Mouse (Mus musculus): ENCODE data around the gene Mcoln3. TPM values are rescaled to one million over a fixed set of nuclear protein-coding genes. Genes with fewer than 3 reads are reported as not detected.

Gene Mcoln3
- polyA plus RNA-seq, 1 experiment from 2014 or later: 0.66 TPM

- Histone ChIP-seq H3K4me2 (no peak overlapping the region), H3K27me3 (no peaks in the 10 kb centered on the region), H3K27ac (no peak overlapping the region), H3K4me3 (no peak overlapping the region), H3K9ac (no peak overlapping the region), H3K9me3 (no peaks in the 10 kb centered on the region; the same call in 1 of the 2 replicates), H3K4me1 (replicated peaks) (no peaks in the 10 kb centered on the region), H3K36me3 (no peaks in the 10 kb centered on the region)
- 96% methylated on average over 7 of the region's 7 CpGs for WGBS
- no peak for ATAC-seq (ENCODE audit: low FRiP score)
Measured at GRCm38 (mm10) chr3:146140276-146140675, 23.0 kb downstream of the Mcoln3 start.

GRCm38 (mm10) chr3:146142523-146142922 is 25.3 kb downstream of the Mcoln3 start:
- 75% methylated on average over 7 of the region's 7 CpGs for WGBS
- H3K9me3 ChIP-seq: peaks cover 5% of the 10 kb centered on the region; the same call in 1 of the 2 replicates
- H3K36me3 ChIP-seq: no peaks in the 10 kb centered on the region
- no peak overlapping the region for H3K4me2 ChIP-seq
- no peak for ATAC-seq (ENCODE audit: low FRiP score)
- no peak overlapping the region for H3K9ac ChIP-seq
- H3K27me3 ChIP-seq: 0 out of 2 replicates have a peak, but pooled peaks cover 12% of the 10 kb centered on the region
- H3K4me1 ChIP-seq (replicated peaks): no peaks in the 10 kb centered on the region
- no peak overlapping the region for H3K4me3 ChIP-seq
- no peak overlapping the region for H3K27ac ChIP-seq

GRCm38 (mm10) chr3:146145501-146145900 is 28.3 kb downstream of the Mcoln3 start:
- H3K4me2 ChIP-seq: no peak overlapping the region
- peaks cover 5% of the 10 kb centered on the region; the same call in 1 of the 2 replicates for H3K9me3 ChIP-seq
- peaks cover 29% of the 10 kb centered on the region for H3K27me3 ChIP-seq
- H3K4me1 ChIP-seq (replicated peaks): peaks cover 9% of the 10 kb centered on the region
- ATAC-seq (ENCODE audit: low FRiP score): no peak
- 60% methylated on average over 5 of the region's 5 CpGs for WGBS
- H3K9ac ChIP-seq: no peak overlapping the region
- no peak overlapping the region for H3K4me3 ChIP-seq
- H3K27ac ChIP-seq: no peak overlapping the region
- H3K36me3 ChIP-seq: no peaks in the 10 kb centered on the region

- no peak overlapping the region for H3K4me2 ChIP-seq
- 77% methylated on average over 5 of the region's 5 CpGs for WGBS
- no peak overlapping the region for H3K4me3 ChIP-seq
- no peak for ATAC-seq (ENCODE audit: low FRiP score)
- H3K4me1 ChIP-seq (replicated peaks): peaks cover 11% of the 10 kb centered on the region
- no peaks in the 10 kb centered on the region for H3K36me3 ChIP-seq
- no peak overlapping the region for H3K27ac ChIP-seq
- peaks cover 35% of the 10 kb centered on the region for H3K27me3 ChIP-seq
- H3K9ac ChIP-seq: no peak overlapping the region
- H3K9me3 ChIP-seq: peaks cover 5% of the 10 kb centered on the region; the same call in 1 of the 2 replicates
Measured at GRCm38 (mm10) chr3:146146131-146146530, 28.9 kb downstream of the Mcoln3 start.

- Histone ChIP-seq H3K9me3 (peaks cover 5% of the 10 kb centered on the region; the same call in 1 of the 2 replicates), H3K27ac (no peak within 1 kb of the TSS), H3K4me3 (peak within 1 kb of the TSS; percentile 38), H3K4me2 (peak within 1 kb of the TSS; percentile 64), H3K4me1 (replicated peaks) (peaks cover 18% of the 10 kb centered on the region), H3K27me3 (peaks cover 54% of the 10 kb centered on the region), H3K9ac (peak within 1 kb of the TSS; percentile 60), H3K36me3 (no peaks in the 10 kb centered on the region)
- WGBS: 16% methylated on average over 30 of the region's 34 CpGs
- peak; percentile 52 for ATAC-seq (ENCODE audit: low FRiP score)
Measured at GRCm38 (mm10) chr3:146149156-146150057, 32.2 kb downstream of the Mcoln3 start, which contains the start of gene Mcoln2. Mcoln2 (plus strand) TSS chr3:146149833.

- H3K36me3 ChIP-seq: no peaks in the 10 kb centered on the region
- H3K4me3 ChIP-seq: peak overlapping the region; percentile 38
- peak overlapping the region; percentile 60 for H3K9ac ChIP-seq
- H3K4me1 ChIP-seq (replicated peaks): peaks cover 18% of the 10 kb centered on the region
- H3K27ac ChIP-seq: no peak overlapping the region
- peak overlapping the region; percentile 64 for H3K4me2 ChIP-seq
- peaks cover 5% of the 10 kb centered on the region; the same call in 1 of the 2 replicates for H3K9me3 ChIP-seq
- H3K27me3 ChIP-seq: peaks cover 54% of the 10 kb centered on the region
- 1% methylated on average over 26 of the region's 26 CpGs for WGBS
- peak; percentile 39 for ATAC-seq (ENCODE audit: low FRiP score)
Measured at GRCm38 (mm10) chr3:146150058-146150400, 32.8 kb downstream of the Mcoln3 start.

- ATAC-seq (ENCODE audit: low FRiP score): no peak
- peaks cover 18% of the 10 kb centered on the region for H3K4me1 ChIP-seq (replicated peaks)
- H3K9me3 ChIP-seq: peaks cover 2% of the 10 kb centered on the region; the same call in 1 of the 2 replicates
- no peaks in the 10 kb centered on the region for H3K36me3 ChIP-seq
- no peak overlapping the region for H3K27ac ChIP-seq
- 30% methylated on average over 11 of the region's 11 CpGs for WGBS
- peaks cover 53% of the 10 kb centered on the region for H3K27me3 ChIP-seq
- H3K9ac ChIP-seq: no peak overlapping the region
- peak overlapping the region; percentile 38 for H3K4me3 ChIP-seq
- H3K4me2 ChIP-seq: peak overlapping the region; percentile 64; the same call in 1 of the 2 replicates
Measured at GRCm38 (mm10) chr3:146150560-146150959, 33.3 kb downstream of the Mcoln3 start.

- H3K36me3 ChIP-seq: no peaks in the 10 kb centered on the region
- peaks cover 51% of the 10 kb centered on the region for H3K27me3 ChIP-seq
- H3K4me1 ChIP-seq (replicated peaks): peaks cover 18% of the 10 kb centered on the region
- H3K9ac ChIP-seq: no peak overlapping the region
- no peak overlapping the region for H3K4me3 ChIP-seq
- 94% methylated on average over 10 of the region's 10 CpGs for WGBS
- ATAC-seq (ENCODE audit: low FRiP score): no peak
- no peaks in the 10 kb centered on the region for H3K9me3 ChIP-seq
- no peak overlapping the region for H3K4me2 ChIP-seq
- H3K27ac ChIP-seq: no peak overlapping the region
Measured at GRCm38 (mm10) chr3:146151328-146151727, 34.1 kb downstream of the Mcoln3 start.

- no peaks in the 10 kb centered on the region for H3K36me3 ChIP-seq
- no peak overlapping the region for H3K4me3 ChIP-seq
- peaks cover 18% of the 10 kb centered on the region for H3K4me1 ChIP-seq (replicated peaks)
- no peak overlapping the region for H3K27ac ChIP-seq
- H3K9me3 ChIP-seq: no peaks in the 10 kb centered on the region
- peaks cover 50% of the 10 kb centered on the region for H3K27me3 ChIP-seq
- H3K4me2 ChIP-seq: no peak overlapping the region
- 93% methylated on average over 8 of the region's 8 CpGs for WGBS
- no peak for ATAC-seq (ENCODE audit: low FRiP score)
- H3K9ac ChIP-seq: no peak overlapping the region
Measured at GRCm38 (mm10) chr3:146151755-146152154, 34.5 kb downstream of the Mcoln3 start.

GRCm38 (mm10) chr3:146152348-146152747 is 35.1 kb downstream of the Mcoln3 start:
- peaks cover 46% of the 10 kb centered on the region for H3K27me3 ChIP-seq
- no peak for ATAC-seq (ENCODE audit: low FRiP score)
- WGBS: 89% methylated on average over 8 of the region's 8 CpGs
- no peak overlapping the region for H3K9ac ChIP-seq
- no peak overlapping the region for H3K27ac ChIP-seq
- H3K4me2 ChIP-seq: no peak overlapping the region
- no peaks in the 10 kb centered on the region for H3K9me3 ChIP-seq
- H3K36me3 ChIP-seq: no peaks in the 10 kb centered on the region
- no peak overlapping the region for H3K4me3 ChIP-seq
- H3K4me1 ChIP-seq (replicated peaks): peaks cover 18% of the 10 kb centered on the region

GRCm38 (mm10) chr3:146152913-146153312 is 35.7 kb downstream of the Mcoln3 start:
- WGBS: 56% methylated on average over 2 of the region's 2 CpGs
- no peak overlapping the region for H3K4me2 ChIP-seq
- H3K27me3 ChIP-seq: peaks cover 46% of the 10 kb centered on the region

GRCm38 (mm10) chr3:146153862-146154611 is 36.8 kb downstream of the Mcoln3 start:
- 0 out of 2 replicates have a peak, but pooled peaks have one; percentile 21 for ATAC-seq (ENCODE audit: low FRiP score)
- WGBS: 27% methylated on average over 11 of the region's 12 CpGs
- Histone ChIP-seq H3K4me2 (no peak overlapping the region), H3K4me1 (replicated peaks) (peaks cover 18% of the 10 kb centered on the region), H3K36me3 (no peaks in the 10 kb centered on the region), H3K27ac (no peak overlapping the region), H3K9ac (no peak overlapping the region), H3K9me3 (no peaks in the 10 kb centered on the region), H3K27me3 (peaks cover 43% of the 10 kb centered on the region), H3K4me3 (no peak overlapping the region)

More at GRCm38 (mm10) chr3:146152913-146153312, 35.7 kb downstream of the Mcoln3 start:
- H3K36me3 ChIP-seq: no peaks in the 10 kb centered on the region
- no peak overlapping the region for H3K9ac ChIP-seq
- ATAC-seq (ENCODE audit: low FRiP score): no peak
- H3K27ac ChIP-seq: no peak overlapping the region
- H3K4me1 ChIP-seq (replicated peaks): peaks cover 18% of the 10 kb centered on the region
- H3K9me3 ChIP-seq: no peaks in the 10 kb centered on the region
- no peak overlapping the region for H3K4me3 ChIP-seq

Data from hindbrain, embryonic 13.5 days (tissue).